Mouse (Mus musculus) brain, adult 2 months (tissue): ENCODE data around the gene Tnfaip8l2.
"Not testable (repeated sequence)": the region's sequence is repeated elsewhere in the genome, so short reads cannot be mapped to it uniquely, and the experiment has no call there.

Experiments used
- DNase-seq: peaks from one replicate; pipeline ENCODE4 v3.0.0; 2011; ENCODE audit warnings: low read depth, low spot score

Tnfaip8l2 gene

GRCm38 (mm10) chr3:95159987-95160963, 18.1 kb upstream of the Tnfaip8l2 start, which contains the start of gene Sema6c:
Sema6c (plus strand) TSS chr3:95160457.
- peak; percentile 97 for DNase-seq

GRCm38 (mm10) chr3:95159511-95159986, 17.4 kb upstream of the Tnfaip8l2 start:
- no peak for DNase-seq

- peak; percentile 53 for DNase-seq
Measured at GRCm38 (mm10) chr3:95153874-95154273, 11.7 kb upstream of the Tnfaip8l2 start.

GRCm38 (mm10) chr3:95147924-95148323, 5.8 kb upstream of the Tnfaip8l2 start:
- DNase-seq, result no peak

GRCm38 (mm10) chr3:95142617-95143011, 454 bp upstream of the Tnfaip8l2 start:
- peak; percentile 91 for DNase-seq

- no peak for DNase-seq
Measured at GRCm38 (mm10) chr3:95141474-95141873, 686 bp downstream of the Tnfaip8l2 start.

GRCm38 (mm10) chr3:95140795-95141194, 1.4 kb downstream of the Tnfaip8l2 start:
- DNase-seq, result no peak

GRCm38 (mm10) chr3:95140289-95140595, 1.9 kb downstream of the Tnfaip8l2 start:
- no peak for DNase-seq

- DNase-seq, result no peak
Measured at GRCm38 (mm10) chr3:95139586-95140288, 2.4 kb downstream of the Tnfaip8l2 start.

- no peak for DNase-seq
Measured at GRCm38 (mm10) chr3:95136336-95136735, 5.8 kb downstream of the Tnfaip8l2 start.

GRCm38 (mm10) chr3:95135433-95136052, 6.6 kb downstream of the Tnfaip8l2 start:
- DNase-seq, result no peak

GRCm38 (mm10) chr3:95135023-95135422, 7.1 kb downstream of the Tnfaip8l2 start:
- peak; percentile 59 for DNase-seq

GRCm38 (mm10) chr3:95134133-95134532, 8.0 kb downstream of the Tnfaip8l2 start:
- DNase-seq, result not testable (repeated sequence)

GRCm38 (mm10) chr3:95133680-95134101, 8.5 kb downstream of the Tnfaip8l2 start, which contains the start of the genes Scnm1 and Lysmd1:
Scnm1 (minus strand) TSS chr3:95134011.
Lysmd1 (plus strand) TSS chr3:95134088.
- DNase-seq, result peak; percentile 99

GRCm38 (mm10) chr3:95133176-95133575, 9.0 kb downstream of the Tnfaip8l2 start:
- no peak for DNase-seq

- DNase-seq, result not testable (repeated sequence)
Measured at GRCm38 (mm10) chr3:95132389-95132788, 9.8 kb downstream of the Tnfaip8l2 start.

- DNase-seq, result no peak
Measured at GRCm38 (mm10) chr3:95130081-95130480, 12.1 kb downstream of the Tnfaip8l2 start.

- DNase-seq, result peak; percentile 75
Measured at GRCm38 (mm10) chr3:95129226-95129651, 12.9 kb downstream of the Tnfaip8l2 start.

- peak; percentile 58 for DNase-seq
Measured at GRCm38 (mm10) chr3:95124972-95125371, 17.2 kb downstream of the Tnfaip8l2 start.

GRCm38 (mm10) chr3:95124246-95124645, 17.9 kb downstream of the Tnfaip8l2 start, which contains the start of gene Tmod4:
Tmod4 (plus strand) TSS chr3:95124476.
- DNase-seq, result peak; percentile 14

GRCm38 (mm10) chr3:95121580-95121979, 20.6 kb downstream of the Tnfaip8l2 start:
- DNase-seq, result no peak

GRCm38 (mm10) chr3:95117751-95118150, 24.4 kb downstream of the Tnfaip8l2 start:
- DNase-seq, result no peak
